Mouse (Mus musculus): ENCODE data around the gene Rdh13. TPM values are rescaled to one million over a fixed set of nuclear protein-coding genes. Genes with fewer than 3 reads are reported as not detected.

Gene Rdh13
- polyA plus RNA-seq, 1 experiment = 40.7 TPM

DNA sequence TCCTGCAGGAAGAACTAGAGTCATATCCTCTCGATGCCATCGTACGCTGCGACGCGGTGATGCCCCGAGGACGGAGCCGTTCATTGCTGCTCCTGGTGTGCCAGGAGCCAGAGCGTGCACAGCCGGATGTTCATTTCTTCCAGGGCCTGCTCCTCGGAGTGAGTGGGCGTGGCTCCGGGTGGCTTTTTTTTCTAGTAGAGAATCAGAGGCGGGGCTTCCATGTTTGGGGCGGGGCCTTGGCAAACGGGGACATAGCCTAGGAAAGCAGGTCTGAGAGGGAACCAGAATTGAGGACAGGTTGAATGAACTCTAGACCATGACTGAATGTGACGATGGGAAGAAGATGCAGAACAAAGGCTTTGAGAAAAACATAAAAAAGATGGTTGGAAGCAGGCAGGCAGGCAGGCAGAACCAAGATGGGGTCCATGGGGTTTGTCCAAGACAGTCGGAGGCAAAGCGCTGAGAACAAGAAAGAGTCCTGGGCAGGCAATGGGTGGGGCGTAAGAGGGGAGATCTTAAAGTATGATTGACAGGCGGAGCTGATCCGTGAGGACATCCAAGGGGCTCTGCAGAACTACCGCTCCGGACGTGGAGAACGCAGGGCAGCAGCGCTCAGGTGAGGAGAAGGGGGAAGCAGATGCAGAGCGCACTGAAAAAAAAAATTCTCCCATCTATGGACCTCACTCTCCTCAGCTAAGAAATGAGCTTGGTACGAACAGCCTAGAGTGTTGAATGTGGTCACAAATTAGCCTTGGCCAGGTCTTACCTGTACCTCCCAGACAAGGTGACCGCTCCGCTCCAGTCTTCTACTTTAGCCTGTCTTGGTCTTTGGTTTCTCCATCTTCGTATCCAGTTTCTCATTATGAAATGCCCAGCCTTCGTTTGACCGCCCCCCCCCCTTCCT lies 25.1 kb upstream of the Rdh13 start:
- Histone ChIP-seq H3ac (ENCODE audit: control insufficient read depth, insufficient read length, low read depth) (no peak overlapping the region), H3K4me3 (ENCODE audit: insufficient read depth, poor library complexity, severe bottlenecking) (no peak overlapping the region), H3K79me3 (ENCODE audit: low read depth) (no peaks in the 10 kb centered on the region), H3K36me3 (ENCODE audit: control insufficient read depth, insufficient read depth) (no peaks in the 10 kb centered on the region), H3K79me2 (ENCODE audit: control insufficient read depth, insufficient read depth) (no peaks in the 10 kb centered on the region), H3K27me3 (ENCODE audit: control insufficient read depth, insufficient read depth, insufficient read length) (peaks cover 28% of the 10 kb centered on the region)
- TF ChIP-seq FOSL1 (IDR thresholded peaks at IDR 0.05; ENCODE audit: insufficient read depth, low read length, poor library complexity, severe bottlenecking) (no peak), USF1 (IDR thresholded peaks at IDR 0.05; ENCODE audit: low read depth) (no peak), CTCF (IDR thresholded peaks at IDR 0.05; ENCODE audit: control insufficient read depth, insufficient read depth, insufficient read length) (no peak), CEBPB (IDR thresholded peaks at IDR 0.05; ENCODE audit: low read depth) (no peak), MYOD1 (IDR thresholded peaks at IDR 0.05; ENCODE audit: control insufficient read depth, insufficient read length, low read depth) (no peak), MYOG (IDR thresholded peaks at IDR 0.05; ENCODE audit: control insufficient read depth, extremely low read depth, insufficient read length) (no peak), MAX (IDR thresholded peaks at IDR 0.05) (no peak)

DNA sequence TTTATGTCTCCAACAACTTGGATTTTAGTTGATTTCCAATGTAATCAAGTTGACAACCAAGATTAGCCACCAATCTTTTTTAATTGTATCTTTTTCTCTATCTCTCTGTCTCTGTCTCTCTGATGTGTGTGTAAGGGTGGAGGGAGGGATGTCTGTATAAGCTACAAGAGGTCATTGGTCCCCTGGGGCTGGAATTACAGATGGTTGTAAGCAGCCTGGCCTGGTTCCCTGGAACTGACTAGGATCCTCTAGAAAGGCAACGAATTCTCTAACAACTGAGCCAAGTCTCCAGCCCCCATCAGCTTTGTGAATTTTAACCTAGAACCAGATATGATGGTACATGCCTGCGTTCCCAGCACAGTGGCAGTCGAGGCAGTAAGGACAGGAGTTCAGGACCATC lies 22.4 kb upstream of the Rdh13 start:
- Histone ChIP-seq H3K79me2 (ENCODE audit: control insufficient read depth, insufficient read depth) (no peaks in the 10 kb centered on the region), H3ac (ENCODE audit: control insufficient read depth, insufficient read length, low read depth) (no peak overlapping the region), H3K79me3 (ENCODE audit: low read depth) (no peaks in the 10 kb centered on the region), H3K36me3 (ENCODE audit: control insufficient read depth, insufficient read depth) (no peaks in the 10 kb centered on the region), H3K4me3 (ENCODE audit: insufficient read depth, poor library complexity, severe bottlenecking) (no peak overlapping the region), H3K27me3 (ENCODE audit: control insufficient read depth, insufficient read depth, insufficient read length) (peaks cover 24% of the 10 kb centered on the region)
- no peak for TF ChIP-seq MYOD1 (IDR thresholded peaks at IDR 0.05; ENCODE audit: control insufficient read depth, insufficient read length, low read depth)
- no peak for TF ChIP-seq MAX (IDR thresholded peaks at IDR 0.05)
- TF ChIP-seq USF1 (IDR thresholded peaks at IDR 0.05; ENCODE audit: low read depth) = no peak
- no peak for TF ChIP-seq MYOG (IDR thresholded peaks at IDR 0.05; ENCODE audit: control insufficient read depth, extremely low read depth, insufficient read length)
- no peak for TF ChIP-seq FOSL1 (IDR thresholded peaks at IDR 0.05; ENCODE audit: insufficient read depth, low read length, poor library complexity, severe bottlenecking)
- no peak for TF ChIP-seq CEBPB (IDR thresholded peaks at IDR 0.05; ENCODE audit: low read depth)
- no peak for TF ChIP-seq CTCF (IDR thresholded peaks at IDR 0.05; ENCODE audit: control insufficient read depth, insufficient read depth, insufficient read length)

DNA sequence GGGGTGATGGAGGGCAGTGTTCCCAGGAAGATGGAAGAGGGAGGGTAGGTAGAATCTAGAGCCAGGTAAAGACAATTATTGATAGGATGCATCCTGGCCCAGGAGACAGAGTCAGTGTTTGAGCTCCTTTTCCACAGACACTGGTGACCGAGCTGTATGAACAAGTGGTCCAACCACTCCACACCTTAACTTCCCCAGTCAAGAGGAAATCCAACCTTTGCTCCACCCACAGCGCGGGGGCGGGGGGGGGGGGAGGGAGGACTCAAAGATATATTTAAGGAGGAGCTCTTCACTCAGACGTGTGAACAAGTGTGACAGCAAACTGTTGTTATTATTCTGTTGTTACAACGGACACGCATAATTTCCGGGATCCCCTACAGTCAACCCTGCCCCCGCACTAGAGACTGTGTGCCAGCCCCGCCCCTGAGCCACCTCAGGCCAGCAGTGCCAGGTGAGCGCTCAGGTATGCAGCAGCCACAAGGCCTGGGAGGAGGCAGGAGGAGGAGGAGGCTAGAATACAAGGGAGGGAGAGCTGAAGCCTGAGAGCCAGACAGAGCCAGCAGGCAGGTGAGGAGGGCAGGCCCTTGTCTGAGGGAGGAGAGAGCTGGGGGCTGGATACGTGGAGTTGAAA lies 18.9 kb upstream of the Rdh13 start:
- Histone ChIP-seq H3K79me3 (ENCODE audit: low read depth) (no peaks in the 10 kb centered on the region), H3K27me3 (ENCODE audit: control insufficient read depth, insufficient read depth, insufficient read length) (peaks cover 15% of the 10 kb centered on the region), H3K4me3 (ENCODE audit: insufficient read depth, poor library complexity, severe bottlenecking) (no peak overlapping the region), H3K79me2 (ENCODE audit: control insufficient read depth, insufficient read depth) (no peaks in the 10 kb centered on the region), H3ac (ENCODE audit: control insufficient read depth, insufficient read length, low read depth) (no peak overlapping the region), H3K36me3 (ENCODE audit: control insufficient read depth, insufficient read depth) (no peaks in the 10 kb centered on the region)
- TF ChIP-seq USF1 (IDR thresholded peaks at IDR 0.05; ENCODE audit: low read depth) (no peak), MAX (IDR thresholded peaks at IDR 0.05) (no peak), MYOG (IDR thresholded peaks at IDR 0.05; ENCODE audit: control insufficient read depth, extremely low read depth, insufficient read length) (no peak), CTCF (IDR thresholded peaks at IDR 0.05; ENCODE audit: control insufficient read depth, insufficient read depth, insufficient read length) (no peak), FOSL1 (IDR thresholded peaks at IDR 0.05; ENCODE audit: insufficient read depth, low read length, poor library complexity, severe bottlenecking) (no peak)

DNA sequence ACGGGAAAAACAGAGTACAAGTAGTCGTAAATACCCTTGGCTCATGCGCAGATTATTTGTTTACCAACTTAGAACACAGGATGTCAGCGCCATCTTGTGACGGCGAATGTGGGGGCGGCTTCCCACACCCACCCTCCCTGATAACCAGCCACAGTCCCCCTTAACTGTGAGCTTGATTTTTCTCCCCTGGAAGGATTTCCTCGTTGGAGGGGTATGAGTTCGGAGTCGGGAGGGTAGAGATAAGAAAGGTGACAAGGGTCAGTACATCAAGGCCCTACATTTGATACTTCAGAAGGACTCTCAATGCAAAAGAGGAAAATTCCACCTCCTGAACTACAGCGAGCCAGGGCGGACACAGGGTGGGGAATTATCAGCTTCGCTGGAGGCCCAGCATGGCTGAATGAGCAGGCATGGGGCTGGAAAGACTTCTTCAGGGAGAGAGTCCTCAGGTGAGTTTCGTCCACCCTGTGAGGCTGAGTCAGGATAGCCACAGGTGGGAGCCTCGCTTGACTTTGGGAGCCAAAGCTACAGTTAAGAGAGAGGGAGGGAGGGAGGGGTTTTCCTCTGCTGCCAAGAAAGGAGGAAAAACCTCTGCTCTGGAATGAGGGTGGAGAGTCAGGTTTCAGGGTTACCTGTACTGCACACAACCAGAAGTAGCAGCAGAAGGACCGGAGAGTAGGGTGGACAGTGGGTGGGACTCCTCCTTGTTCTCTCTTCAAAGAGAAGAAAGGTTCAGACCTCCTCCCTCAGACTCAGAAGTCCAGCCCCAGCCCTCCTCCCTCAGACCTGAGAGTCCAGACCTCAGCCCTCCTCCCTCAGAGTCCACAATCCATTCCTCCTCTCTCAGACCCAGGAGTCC lies 15.4 kb upstream of the Rdh13 start, which contains the start of gene Eps8l1:
Eps8l1 (plus strand) TSS at position 99 of the 859 bp plus-strand sequence.
- Histone ChIP-seq H3K79me3 (ENCODE audit: low read depth) (no peaks in the 10 kb centered on the region), H3K27me3 (ENCODE audit: control insufficient read depth, insufficient read depth, insufficient read length) (peaks cover 7% of the 10 kb centered on the region), H3ac (ENCODE audit: control insufficient read depth, insufficient read length, low read depth) (no peak within 1 kb of the TSS), H3K79me2 (ENCODE audit: control insufficient read depth, insufficient read depth) (no peaks in the 10 kb centered on the region), H3K4me3 (ENCODE audit: insufficient read depth, poor library complexity, severe bottlenecking) (no peak within 1 kb of the TSS), H3K36me3 (ENCODE audit: control insufficient read depth, insufficient read depth) (no peaks in the 10 kb centered on the region)
- TF ChIP-seq MYOD1 (IDR thresholded peaks at IDR 0.05; ENCODE audit: control insufficient read depth, insufficient read length, low read depth) (no peak), FOSL1 (IDR thresholded peaks at IDR 0.05; ENCODE audit: insufficient read depth, low read length, poor library complexity, severe bottlenecking) (no peak), CTCF (IDR thresholded peaks at IDR 0.05; ENCODE audit: control insufficient read depth, insufficient read depth, insufficient read length) (no peak), USF1 (IDR thresholded peaks at IDR 0.05; ENCODE audit: low read depth) (no peak), CEBPB (IDR thresholded peaks at IDR 0.05; ENCODE audit: low read depth) (no peak), MAX (IDR thresholded peaks at IDR 0.05) (no peak)

DNA sequence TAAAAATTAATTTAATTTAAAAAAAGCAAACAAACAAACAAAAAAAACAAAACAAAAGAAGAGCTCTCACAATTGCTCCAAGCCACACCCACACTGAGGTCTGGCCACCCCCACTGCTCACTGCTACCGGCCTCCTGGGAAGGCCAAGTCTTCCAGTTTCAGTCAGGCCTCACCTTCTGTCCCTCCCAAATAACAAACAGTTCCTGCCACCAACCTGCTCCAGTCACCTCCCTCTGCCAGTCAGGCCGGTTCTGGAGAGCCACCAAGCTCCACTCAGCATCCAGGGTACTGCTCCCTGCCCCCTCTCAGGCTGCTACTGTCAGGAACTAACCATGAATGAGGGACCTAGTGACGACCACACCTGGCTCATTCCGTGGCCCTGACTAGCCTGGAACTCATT lies 7.2 kb upstream of the Rdh13 start:
- no peaks in the 10 kb centered on the region for H3K79me3 ChIP-seq (ENCODE audit: low read depth)
- peaks cover 21% of the 10 kb centered on the region for H3K27me3 ChIP-seq (ENCODE audit: control insufficient read depth, insufficient read depth, insufficient read length)
- no peak overlapping the region for H3K4me3 ChIP-seq (ENCODE audit: insufficient read depth, poor library complexity, severe bottlenecking)
- no peaks in the 10 kb centered on the region for H3K79me2 ChIP-seq (ENCODE audit: control insufficient read depth, insufficient read depth)
- TF ChIP-seq CTCF (IDR thresholded peaks at IDR 0.05; ENCODE audit: control insufficient read depth, insufficient read depth, insufficient read length) (no peak), CEBPB (IDR thresholded peaks at IDR 0.05; ENCODE audit: low read depth) (no peak), MYOG (IDR thresholded peaks at IDR 0.05; ENCODE audit: control insufficient read depth, extremely low read depth, insufficient read length) (no peak), MYOD1 (IDR thresholded peaks at IDR 0.05; ENCODE audit: control insufficient read depth, insufficient read length, low read depth) (no peak), FOSL1 (IDR thresholded peaks at IDR 0.05; ENCODE audit: insufficient read depth, low read length, poor library complexity, severe bottlenecking) (no peak), USF1 (IDR thresholded peaks at IDR 0.05; ENCODE audit: low read depth) (no peak), MAX (IDR thresholded peaks at IDR 0.05) (no peak)
- no peak overlapping the region for H3ac ChIP-seq (ENCODE audit: control insufficient read depth, insufficient read length, low read depth)
- no peaks in the 10 kb centered on the region for H3K36me3 ChIP-seq (ENCODE audit: control insufficient read depth, insufficient read depth)

Measured in C2C12 (cell line).